Comparison of ENCODE assay signal across 10 mouse cellular contexts in genomic region chr1:190690528-190691262, GRCm38 (mm10).
A peak's percentile ranks its signal among the peaks of the same experiment; 100 is the strongest.
DNase-seq lines count a peak whose midpoint lies in the region; ATAC-seq lines count a peak whose summit lies in the region.
"Had no signal": no experiment of that assay in that cellular context is flagged by ENCODE, and none has a peak within 500 bp of the region (broad histone marks: within the 10 kb centered on the region; RNA-seq: fewer than 3 reads in every experiment).

No protein-coding gene starts in this region.

- H3K9me3 ChIP-seq in heart, embryonic 15.5 days (replicated peaks), result no peaks in the 10 kb centered on the region

- no peaks in the 10 kb centered on the region for H3K27me3 ChIP-seq in heart, embryonic 15.5 days
- H3K27me3 ChIP-seq: megakaryocyte, embryonic 14.5 days had no signal

- intact Hi-C loops in heart, postnatal 36 days (cut with DNase I), result loop anchor here (5.0 to 10.0 kb wide), 3 partner anchors 516 to 643 kb away; partner anchors contain the start of gene Prox1

- no peak for ATAC-seq in heart, embryonic 15.5 days (replicated peaks; ENCODE audit: insufficient number of reproducible peaks, insufficient read depth, low FRiP score, low read depth)
- ATAC-seq in erythroid progenitor cell, adult 5-6 weeks (replicated peaks; ENCODE audit: low FRiP score, poor library complexity, severe bottlenecking), result no peak
- ATAC-seq: Patski had no signal

- peaks cover 11% of the 10 kb centered on the region for H3K4me1 ChIP-seq in heart, embryonic 15.5 days (replicated peaks)

- no peaks in the 10 kb centered on the region for H3K36me3 ChIP-seq in heart, embryonic 15.5 days

- H3K9ac ChIP-seq in heart, embryonic 15.5 days, result no peak overlapping the region

- no peak for DNase-seq in heart, postnatal 36 days
- peak; percentile 36 for DNase-seq in ovary, postnatal 36 days (ENCODE audit: low spot score)
- DNase-seq in ovary, postnatal 14 days (ENCODE audit: low spot score), result no peak
- DNase-seq in layer of hippocampus, postnatal 36 days, result peak; percentile 33 to 41
- peak; percentile 24 for DNase-seq in right cerebral cortex, postnatal 25 days
- DNase-seq: cerebellum, adult 11 months had no signal

- no peak overlapping the region for H3K27ac ChIP-seq in heart, embryonic 15.5 days

- H3K4me2 ChIP-seq in heart, embryonic 15.5 days, result peak overlapping the region; percentile 12; the same call in 1 of the 2 replicates

- no peak overlapping the region for H3K4me3 ChIP-seq in heart, embryonic 15.5 days
- H3K4me3 ChIP-seq: megakaryocyte, embryonic 14.5 days had no signal

- 65% methylated on average over 29 of the region's 29 CpGs for WGBS in heart, embryonic 15.5 days

Comparison
In these comparisons a context has a peak if more than half of its experiments do, and no peak if none do; other contexts are left out.
1. DNase-seq: peak in ovary, postnatal 36 days (single experiment), layer of hippocampus, postnatal 36 days (2 of 2) and right cerebral cortex, postnatal 25 days (single experiment); none in heart, postnatal 36 days (0 of 2) and ovary, postnatal 14 days (single experiment).